Mouse (Mus musculus): ENCODE data around the gene March10.

DNA sequence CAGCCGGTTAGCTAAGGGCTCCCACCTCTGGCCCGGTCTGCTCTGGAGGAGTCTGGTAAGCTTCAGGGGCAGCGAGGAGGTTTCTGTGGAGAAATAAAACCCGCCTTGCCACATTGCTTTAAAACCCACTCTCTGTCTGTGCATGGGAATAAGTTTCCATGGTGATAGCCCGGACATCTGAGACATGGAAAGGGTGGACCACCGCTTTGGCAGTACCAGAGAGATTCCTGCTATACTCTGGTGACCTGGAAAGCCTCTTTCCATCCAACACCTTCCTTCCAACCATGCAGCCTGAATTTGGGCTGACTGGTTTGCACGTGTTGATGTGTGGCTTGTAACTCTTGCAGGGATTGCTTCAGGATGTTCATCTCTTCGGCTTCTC, 142.9 kb downstream of the March10 start:
- TF ChIP-seq POLR2A (IDR thresholded peaks at IDR 0.05; ENCODE audit: insufficient read length, low read depth) (no peak), E2F4 (IDR thresholded peaks at IDR 0.05; ENCODE audit: insufficient read depth) (no peak)
